Mouse (Mus musculus): Measurements from ENCODE around the gene Prss57.
"Not testable (repeated sequence)": the region's sequence is repeated elsewhere in the genome, so short reads cannot be mapped to it uniquely, and the experiment has no call there.

Gene Prss57

GRCm38 (mm10) chr10:79781139-79781538 lies 9.6 kb downstream of the Prss57 start:
- no peak for DNase-seq (ENCODE audit: low spot score in 2 of 2)

GRCm38 (mm10) chr10:79780664-79781015 lies 10.1 kb downstream of the Prss57 start:
- no peak for DNase-seq (ENCODE audit: low spot score in 2 of 2)

- DNase-seq (ENCODE audit: low spot score in 2 of 2) = peak; percentile 94 to 97
Observed at GRCm38 (mm10) chr10:79779784-79780663, 10.7 kb downstream of the Prss57 start.

DNA sequence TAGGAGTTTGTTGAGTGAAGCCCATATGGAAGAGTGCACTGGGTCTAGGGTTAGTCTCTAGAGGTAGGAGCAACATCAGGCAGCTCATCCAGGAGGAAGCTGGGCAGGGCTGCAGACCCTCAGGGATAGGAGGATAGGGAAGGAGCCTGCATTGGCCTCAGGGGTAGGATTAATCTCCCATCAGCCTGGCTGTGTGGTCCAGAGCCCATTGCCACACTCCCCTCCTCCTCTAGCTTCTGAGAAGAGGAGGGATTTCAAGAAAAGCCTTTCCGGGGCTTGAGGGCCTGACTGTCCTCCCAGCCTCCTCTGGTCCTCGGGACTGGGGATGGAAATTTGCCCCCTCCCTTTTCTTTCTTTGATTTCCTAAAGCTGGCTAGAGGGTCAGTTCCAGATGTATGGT lies 11.6 kb downstream of the Prss57 start:
- DNase-seq (ENCODE audit: low spot score in 2 of 2) = no peak

- no peak for DNase-seq (ENCODE audit: low spot score in 2 of 2)
Observed at GRCm38 (mm10) chr10:79778006-79778405, 12.8 kb downstream of the Prss57 start.

GRCm38 (mm10) chr10:79777103-79777531 lies 13.6 kb downstream of the Prss57 start, which contains the start of gene Fstl3:
Fstl3 (plus strand) TSS chr10:79777272.
- no peak for DNase-seq (ENCODE audit: low spot score in 2 of 2)

GRCm38 (mm10) chr10:79774486-79775279 lies 16.1 kb downstream of the Prss57 start:
- DNase-seq (ENCODE audit: low spot score in 2 of 2) = no peak

DNA sequence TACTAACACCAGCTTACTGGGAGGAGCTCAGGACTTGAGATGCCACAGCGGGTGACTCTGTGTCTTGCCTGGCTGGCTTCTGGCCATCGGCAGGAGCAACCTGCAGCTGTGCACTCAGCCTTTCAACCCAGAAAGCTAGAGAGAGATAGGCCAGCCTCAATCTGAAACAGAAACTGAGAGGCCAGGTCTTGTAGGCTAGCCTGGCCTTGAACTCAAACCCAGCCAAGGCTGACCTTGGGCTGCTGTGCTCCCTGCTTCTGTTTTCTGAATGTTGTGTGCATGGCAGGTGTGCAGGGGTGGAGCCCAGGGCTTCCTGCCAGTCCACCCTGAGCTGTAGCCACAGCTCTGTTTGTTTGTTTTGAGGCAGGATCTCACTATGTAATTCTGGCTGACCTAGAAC lies 17.6 kb downstream of the Prss57 start:
- no peak for DNase-seq (ENCODE audit: low spot score in 2 of 2)

DNA sequence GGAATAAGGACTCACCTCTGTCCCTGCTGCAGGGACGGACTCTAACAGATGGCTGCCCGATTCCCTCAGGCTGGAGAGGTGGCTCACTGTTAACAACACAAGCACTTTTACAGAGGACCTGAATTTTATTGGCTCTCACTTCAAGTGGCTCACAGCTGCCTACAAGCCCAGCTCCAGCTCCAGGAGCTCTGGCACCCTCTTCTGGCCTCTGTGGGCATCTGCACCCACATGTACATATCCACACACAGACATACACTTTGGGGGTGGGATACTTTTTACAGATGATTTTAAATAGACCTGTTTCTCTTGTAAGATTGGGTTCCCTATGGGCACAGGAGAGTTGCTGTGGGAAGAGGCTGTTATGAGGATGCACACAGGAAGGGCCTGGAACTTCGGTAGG lies 18.4 kb downstream of the Prss57 start:
- DNase-seq (ENCODE audit: low spot score in 2 of 2) = no peak

DNA sequence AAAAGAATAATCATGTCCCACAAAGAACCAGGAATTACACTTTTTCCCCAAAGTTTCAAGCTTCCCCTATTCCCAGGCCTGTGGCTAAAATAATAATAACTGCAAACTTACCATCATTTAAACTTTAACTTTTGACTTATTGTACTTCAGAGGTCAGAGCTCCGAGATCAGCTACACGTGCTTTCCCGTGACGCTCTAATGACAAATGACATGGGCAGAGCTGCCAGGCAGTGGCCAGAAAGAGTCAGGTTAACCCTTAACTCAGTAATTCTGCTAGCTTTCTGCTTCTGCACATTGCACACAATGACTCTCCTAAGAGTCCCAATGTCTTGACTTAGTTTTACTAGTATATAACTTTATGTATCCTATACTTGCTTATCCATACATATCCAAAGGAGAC lies 21.4 kb downstream of the Prss57 start:
- no peak for DNase-seq (ENCODE audit: low spot score in 2 of 2)

DNA sequence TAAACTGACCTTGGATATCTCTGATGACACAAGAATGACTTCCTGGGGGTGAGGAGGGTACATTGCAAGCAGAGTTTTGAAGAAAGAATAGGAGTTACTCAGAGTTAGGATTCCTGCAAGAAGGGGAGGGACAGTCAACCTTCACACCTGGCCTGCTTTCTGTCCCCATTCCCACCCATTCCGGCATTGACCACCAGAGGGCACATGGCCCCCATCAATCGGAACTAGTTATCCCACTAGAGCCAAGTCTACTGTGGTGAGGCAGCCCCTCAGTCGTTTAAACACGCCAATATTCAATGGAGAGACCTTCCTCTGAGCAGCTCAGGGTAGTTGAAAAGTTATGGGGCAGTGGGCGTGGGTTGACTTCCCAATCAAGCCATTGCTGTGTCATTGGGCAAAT lies 22.4 kb downstream of the Prss57 start:
- DNase-seq (ENCODE audit: low spot score in 2 of 2) = peak; percentile 72 to 80

DNA sequence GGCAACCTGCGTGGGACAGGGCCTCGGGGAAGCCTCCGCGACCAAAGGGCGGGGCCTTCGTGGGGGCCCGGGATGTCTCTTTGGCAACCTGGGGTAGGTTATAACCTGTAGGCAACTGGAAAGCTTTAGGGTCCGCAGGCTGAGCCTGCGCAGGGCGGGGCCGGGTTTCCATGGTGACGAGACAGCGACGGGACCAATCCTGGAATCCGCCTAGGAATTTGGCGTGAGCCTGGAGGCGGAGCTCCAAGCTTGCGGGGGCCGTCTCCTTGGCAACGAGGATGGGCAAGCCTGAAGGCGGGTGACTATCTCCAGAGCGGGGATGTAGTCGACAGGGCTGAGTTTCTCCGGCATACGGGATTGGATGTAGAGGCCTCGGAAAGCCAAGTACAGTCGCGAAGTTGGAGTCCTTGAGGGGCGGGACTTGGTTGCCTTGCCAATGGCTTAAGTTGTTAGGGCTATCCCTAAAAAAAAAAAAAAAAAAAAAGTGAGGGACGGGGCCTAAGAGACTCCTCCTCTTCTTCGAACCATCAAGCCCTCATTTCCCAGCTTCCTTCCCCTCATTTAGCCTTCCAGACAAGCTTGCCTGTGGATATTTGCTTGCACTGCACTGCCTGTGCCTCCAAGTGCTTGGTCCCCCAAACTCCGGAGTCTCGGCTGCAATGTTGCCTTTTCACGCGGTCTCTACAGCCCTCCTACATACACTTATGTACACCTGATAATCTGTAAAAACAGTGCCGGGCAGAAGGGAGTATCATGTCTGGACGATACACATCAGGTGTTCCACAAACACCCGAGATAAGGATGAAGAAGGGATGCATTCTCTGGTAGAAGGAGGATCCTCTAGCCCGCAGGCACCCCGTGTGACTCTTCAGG lies 23.2 kb downstream of the Prss57 start:
- DNase-seq (ENCODE audit: low spot score in 2 of 2) = peak; percentile 93 to 97

GRCm38 (mm10) chr10:79766508-79767325 lies 24.0 kb downstream of the Prss57 start, which contains the start of gene Rnf126:
Rnf126 (minus strand) TSS chr10:79766952.
- DNase-seq (ENCODE audit: low spot score in 2 of 2) = peak; percentile 99 to 100

- DNase-seq (ENCODE audit: low spot score in 2 of 2) = no peak
Observed at GRCm38 (mm10) chr10:79766001-79766507, 24.7 kb downstream of the Prss57 start.

- DNase-seq (ENCODE audit: low spot score in 2 of 2) = no peak
Observed at GRCm38 (mm10) chr10:79765228-79765745, 25.5 kb downstream of the Prss57 start.

DNA sequence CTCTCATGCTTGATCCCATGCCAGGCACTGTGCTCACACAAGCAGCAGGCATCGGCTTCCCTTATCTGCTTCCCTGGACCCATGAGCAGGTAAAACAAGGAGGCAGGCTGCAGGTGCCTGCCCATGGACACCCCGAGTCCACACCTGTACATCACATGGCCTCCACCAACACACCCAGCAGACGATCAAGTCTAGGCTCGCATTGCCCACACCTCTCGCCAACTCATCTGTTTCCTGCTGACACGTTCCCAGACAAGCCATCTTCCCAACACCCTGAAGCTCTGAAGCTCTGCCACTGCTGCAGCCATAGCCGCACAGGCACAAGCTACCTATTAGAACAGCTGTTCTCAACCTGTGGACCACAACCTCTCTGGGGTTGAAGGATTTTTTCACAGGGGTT lies 26.5 kb downstream of the Prss57 start:
- no peak for DNase-seq (ENCODE audit: low spot score in 2 of 2)

GRCm38 (mm10) chr10:79762875-79763274 lies 27.9 kb downstream of the Prss57 start:
- no peak for DNase-seq (ENCODE audit: low spot score in 2 of 2)

- no peak for DNase-seq (ENCODE audit: low spot score in 2 of 2)
Observed at GRCm38 (mm10) chr10:79760603-79761143, 30.1 kb downstream of the Prss57 start.

GRCm38 (mm10) chr10:79759675-79760074 lies 31.1 kb downstream of the Prss57 start:
- not testable (repeated sequence) for DNase-seq (ENCODE audit: low spot score in 2 of 2)

- DNase-seq (ENCODE audit: low spot score in 2 of 2) = no peak
Observed at GRCm38 (mm10) chr10:79756660-79757059, 34.1 kb downstream of the Prss57 start.
